Mouse (Mus musculus) kidney, adult 8-10 months (tissue): ENCODE measurements around the gene Ak1.
A peak's percentile ranks its signal among the peaks of the same experiment; 100 is the strongest.

Experiments
- DNase-seq, 2 experiments: peaks; one replicate each; pipeline ENCODE4 v3.0.0; 2022

The Ak1 gene

GRCm38 (mm10) chr2:32601417-32602065 lies 20.0 kb upstream of the Ak1 start:
- no peak for DNase-seq

- peak; percentile 78 to 93 for DNase-seq
These were observed 18.9 kb upstream of the Ak1 start for GRCm38 (mm10) chr2:32602600-32603054.

DNA sequence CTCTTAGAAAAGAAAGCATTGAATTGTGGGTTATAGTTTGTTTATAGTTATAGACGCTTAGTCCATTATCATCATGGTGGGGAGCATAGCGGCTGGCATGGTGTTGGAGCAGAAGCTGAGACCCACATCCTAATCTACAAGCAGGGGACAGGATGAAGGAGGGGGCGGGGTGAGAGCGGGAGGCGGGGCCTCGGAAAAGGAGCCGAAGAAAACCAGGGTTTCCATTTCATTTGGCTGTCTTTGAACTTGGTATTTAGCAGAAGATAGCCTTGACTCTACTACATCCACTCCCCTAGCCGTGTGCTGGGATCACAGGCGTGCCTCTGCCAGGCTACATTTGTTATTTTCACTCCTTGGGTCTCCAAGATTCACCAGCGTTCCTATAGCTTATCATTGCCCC lies 16.9 kb upstream of the Ak1 start:
- DNase-seq: no peak

DNA sequence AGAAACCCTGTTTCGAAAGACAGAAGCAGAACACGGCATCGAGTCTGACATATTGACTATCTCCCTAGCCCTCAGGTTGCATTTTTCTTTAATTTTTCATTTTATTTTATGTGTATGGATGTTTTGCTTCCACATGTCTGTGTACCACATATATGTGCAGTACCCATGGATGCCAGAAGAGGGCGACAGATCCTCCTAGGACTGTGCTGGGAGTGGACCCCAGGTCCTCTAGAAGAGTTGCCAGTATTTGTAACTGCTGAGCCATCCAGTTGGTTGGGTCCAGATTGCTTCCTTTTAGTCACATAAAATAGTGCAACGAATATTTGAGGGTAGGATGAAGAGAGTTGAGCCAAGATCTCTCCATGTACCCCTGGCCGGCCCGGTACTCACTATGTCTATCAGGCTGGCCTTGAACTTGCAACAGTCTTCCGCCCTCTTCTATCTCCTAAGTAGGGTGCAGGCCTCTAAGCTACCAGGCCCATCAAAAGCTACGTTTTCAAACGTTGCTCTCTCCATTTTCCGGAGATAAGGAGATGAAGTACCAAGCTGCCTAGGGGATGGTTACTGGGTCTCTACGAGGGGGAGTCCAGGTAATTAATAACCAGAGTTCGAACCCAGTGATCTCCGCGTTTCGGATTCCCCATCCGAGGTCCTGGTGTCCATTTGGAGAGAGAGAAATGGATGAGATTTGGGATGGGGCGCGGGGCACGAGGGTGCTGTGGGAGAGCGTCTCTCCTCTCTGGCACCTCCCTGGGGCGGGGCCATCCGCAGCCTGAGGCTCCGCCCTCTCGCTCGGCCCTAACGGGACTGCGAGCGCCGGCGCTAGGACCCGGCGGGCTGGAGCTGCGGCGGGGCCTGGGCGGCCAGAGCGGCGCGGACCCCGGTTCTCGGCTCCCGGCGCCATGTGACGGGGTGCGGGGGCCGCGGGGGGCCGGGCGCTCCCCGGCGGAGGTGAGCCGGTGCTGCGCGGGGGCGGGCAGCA lies 15.1 kb upstream of the Ak1 start:
- peak; percentile 69 to 73 for DNase-seq

- no peak for DNase-seq
These were observed 14.2 kb upstream of the Ak1 start for GRCm38 (mm10) chr2:32607262-32607947.

- DNase-seq: peak in 1 of 2 experiments; percentile 50
These were observed 13.3 kb upstream of the Ak1 start for GRCm38 (mm10) chr2:32608141-32608777.

DNA sequence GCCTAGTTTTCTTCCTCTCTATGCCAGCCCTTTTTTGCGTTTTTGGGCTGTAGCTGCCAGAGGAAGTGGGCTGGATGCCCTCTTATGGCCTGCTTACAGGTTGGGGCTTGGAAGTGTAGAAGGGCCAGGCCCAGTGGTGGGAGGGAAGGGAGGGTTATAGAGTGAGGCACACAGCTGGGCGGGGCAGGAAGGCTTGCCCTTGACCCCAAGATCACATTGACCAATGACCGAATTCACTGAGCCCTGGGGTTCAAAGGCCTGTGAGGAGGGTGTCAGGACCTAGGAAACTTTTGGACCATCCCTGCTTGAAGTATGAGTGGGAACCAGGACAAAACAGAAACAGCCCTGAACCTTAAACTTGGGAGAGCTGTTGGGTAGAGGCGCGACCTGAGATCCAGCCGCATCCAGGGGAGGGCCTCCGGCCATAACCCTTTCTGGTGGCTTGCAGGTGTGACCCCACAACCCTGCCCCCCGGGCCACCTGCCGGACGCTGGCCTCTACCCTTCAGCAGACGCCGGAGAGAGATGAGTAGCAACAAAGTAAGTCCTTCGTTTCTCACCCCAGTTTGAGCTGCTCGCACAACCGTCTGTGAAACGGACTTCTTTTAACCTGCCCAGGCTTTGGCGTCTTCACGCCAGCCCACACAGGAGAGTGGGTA lies 12.7 kb upstream of the Ak1 start:
- DNase-seq: no peak

DNA sequence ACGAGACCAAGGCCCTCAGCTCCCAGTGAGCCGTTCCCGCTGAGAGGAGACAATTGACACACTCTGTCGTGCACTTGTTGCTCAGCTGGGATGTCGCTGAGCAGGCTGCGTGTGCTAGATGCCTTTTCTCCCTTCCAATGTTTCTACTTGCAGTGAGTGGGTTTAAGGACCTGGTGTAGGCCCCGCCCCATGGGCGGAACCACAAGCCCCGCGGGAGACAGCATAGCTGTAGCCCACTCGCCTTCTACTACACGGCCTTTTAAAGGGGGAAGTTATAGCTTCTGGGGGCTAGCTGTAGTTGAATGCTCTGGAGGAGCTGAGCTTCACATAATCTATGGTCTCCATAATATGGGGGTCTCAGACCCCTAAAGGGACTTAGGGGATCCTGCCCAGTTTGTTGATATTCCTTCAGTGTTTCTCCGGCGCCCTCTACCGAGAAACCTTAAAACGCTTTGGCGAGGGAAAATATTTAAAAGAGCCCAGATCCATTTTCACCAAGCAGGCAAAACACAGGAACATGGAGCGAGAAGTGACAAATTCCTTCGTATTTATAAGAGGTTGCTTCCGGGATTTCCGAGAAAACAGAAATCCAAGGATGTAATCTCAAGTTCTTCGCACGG lies 10.8 kb upstream of the Ak1 start:
- peak in 1 of 2 experiments; percentile 46 for DNase-seq

DNA sequence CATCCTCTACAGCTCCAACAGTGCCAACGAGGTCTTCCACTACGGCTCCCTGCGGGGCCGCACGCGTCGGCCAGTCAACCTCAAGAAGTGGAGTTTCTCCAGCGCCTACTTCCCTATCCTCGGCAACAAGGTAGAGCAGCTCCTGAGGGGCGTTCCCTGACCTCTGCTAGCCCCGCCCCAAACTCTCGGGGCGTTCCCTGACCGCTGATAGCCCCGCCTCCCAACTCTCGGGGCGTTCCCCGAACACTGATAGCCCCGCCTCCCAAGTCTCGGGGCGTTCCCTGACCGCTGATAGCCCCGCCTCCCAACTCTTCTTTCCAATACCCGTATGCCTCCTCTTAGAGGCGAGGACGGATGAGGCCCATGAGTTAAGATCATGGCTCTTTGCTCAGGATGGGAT lies 9.3 kb upstream of the Ak1 start:
- no peak for DNase-seq

DNA sequence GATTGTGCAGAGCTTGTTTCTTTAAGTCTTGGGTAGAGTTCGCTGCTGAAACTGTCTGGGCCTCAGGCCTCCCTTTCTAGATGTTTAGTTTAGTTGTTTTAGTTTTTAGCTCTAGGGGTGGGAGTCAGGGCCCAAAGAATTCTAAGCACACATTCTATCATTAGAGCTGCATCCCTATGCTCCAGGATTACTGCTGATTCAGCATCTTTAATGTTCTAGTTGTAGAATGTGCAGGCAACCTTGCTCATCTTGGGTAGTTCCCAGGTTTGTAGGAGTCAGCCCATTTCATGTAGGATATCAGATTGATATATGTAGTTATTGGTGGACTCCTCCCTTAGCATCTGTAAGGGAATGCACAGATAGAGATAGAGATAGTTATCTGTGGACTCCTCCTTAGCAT lies 4.4 kb upstream of the Ak1 start:
- no peak for DNase-seq

DNA sequence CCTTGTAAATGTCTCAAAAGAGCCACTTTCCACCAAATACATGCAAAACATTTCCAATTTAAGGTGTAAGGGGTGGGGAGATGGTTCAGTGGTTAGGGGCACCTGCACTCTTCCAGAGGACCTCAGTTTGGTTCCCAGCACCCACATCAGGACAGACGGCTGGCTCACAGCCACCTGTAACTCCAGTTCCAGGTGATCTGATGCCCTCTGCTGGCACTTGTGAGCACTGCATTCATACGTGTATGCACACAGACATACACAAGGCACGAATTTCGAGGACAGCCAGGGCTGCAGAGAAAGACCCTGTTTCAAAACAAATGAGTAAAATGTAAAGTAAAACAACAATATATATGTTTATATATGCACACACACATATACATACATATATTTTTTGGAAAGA lies 4.0 kb upstream of the Ak1 start:
- no peak for DNase-seq

- no peak for DNase-seq
These were observed 3.5 kb upstream of the Ak1 start for GRCm38 (mm10) chr2:32618051-32618450.

- peak; percentile 61 to 76 for DNase-seq
These were observed 659 bp upstream of the Ak1 start for GRCm38 (mm10) chr2:32620682-32621516.

GRCm38 (mm10) chr2:32624111-32624748 lies 2.7 kb downstream of the Ak1 start:
- DNase-seq: no peak

GRCm38 (mm10) chr2:32625212-32625872 lies 3.8 kb downstream of the Ak1 start:
- peak; percentile 57 to 66 for DNase-seq

GRCm38 (mm10) chr2:32625873-32626694 lies 4.5 kb downstream of the Ak1 start:
- DNase-seq: no peak

DNA sequence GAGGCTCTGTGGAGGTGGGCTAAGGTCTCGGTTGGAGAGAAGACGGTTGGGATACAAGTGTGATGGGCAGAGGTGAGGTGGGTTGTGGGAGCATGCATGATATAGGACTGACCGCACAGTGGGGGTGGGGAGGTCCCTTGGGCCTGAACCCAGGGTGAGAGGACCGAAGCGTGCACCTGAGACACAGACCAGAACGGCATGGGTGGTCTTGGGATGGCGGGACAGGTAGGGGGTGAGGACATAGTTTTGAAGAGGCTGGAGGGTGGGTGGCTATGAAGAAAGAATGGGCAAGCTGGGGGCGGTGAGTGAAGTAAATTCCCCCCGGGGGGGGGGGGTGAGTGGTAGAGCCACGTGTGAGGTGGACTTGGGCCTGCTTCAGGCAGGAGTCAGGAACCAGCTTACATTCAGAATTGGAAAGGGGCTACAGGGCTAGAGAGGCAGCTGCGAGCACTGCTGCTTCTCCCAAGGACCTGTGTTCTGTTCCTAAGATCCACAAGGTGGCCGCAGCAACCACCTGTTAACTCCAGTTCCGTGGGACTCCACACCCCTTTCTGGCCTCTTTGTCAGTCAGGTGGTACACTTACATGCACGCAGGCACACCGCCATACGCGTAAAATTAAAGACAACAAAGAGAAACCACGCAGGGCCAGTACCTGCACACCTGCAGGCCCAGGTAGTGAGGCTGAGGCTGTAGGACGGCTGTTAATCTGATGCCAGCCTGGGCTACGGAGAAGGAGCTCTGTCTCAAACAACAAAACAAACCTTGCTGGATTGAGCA lies 5.9 kb downstream of the Ak1 start:
- DNase-seq: no peak

GRCm38 (mm10) chr2:32628044-32628550 lies 6.5 kb downstream of the Ak1 start:
- no peak for DNase-seq
